Mouse (Mus musculus) adipose tissue, adult 10 weeks (tissue): Measurements from ENCODE around the gene Plekho2. TPM values are rescaled to one million over a fixed set of nuclear protein-coding genes. Genes with fewer than 3 reads are reported as not detected.

ENCODE experiments used
- polyA plus RNA-seq: library from polyadenylated mRNA; stranded (reverse); fragments of 350-450 nt; fragmentation: Illumina TruSeq; extraction: RNeasy Lipid Tissue Mini Kit (QIAGEN cat#74804); gene quantifications from one replicate; pipeline ENCODE4 v1.2.3, GENCODE M21; 2014; ENCODE audit warnings: low read depth, low replicate concordance

Plekho2 gene
- 20.2 TPM for polyA plus RNA-seq

DNA sequence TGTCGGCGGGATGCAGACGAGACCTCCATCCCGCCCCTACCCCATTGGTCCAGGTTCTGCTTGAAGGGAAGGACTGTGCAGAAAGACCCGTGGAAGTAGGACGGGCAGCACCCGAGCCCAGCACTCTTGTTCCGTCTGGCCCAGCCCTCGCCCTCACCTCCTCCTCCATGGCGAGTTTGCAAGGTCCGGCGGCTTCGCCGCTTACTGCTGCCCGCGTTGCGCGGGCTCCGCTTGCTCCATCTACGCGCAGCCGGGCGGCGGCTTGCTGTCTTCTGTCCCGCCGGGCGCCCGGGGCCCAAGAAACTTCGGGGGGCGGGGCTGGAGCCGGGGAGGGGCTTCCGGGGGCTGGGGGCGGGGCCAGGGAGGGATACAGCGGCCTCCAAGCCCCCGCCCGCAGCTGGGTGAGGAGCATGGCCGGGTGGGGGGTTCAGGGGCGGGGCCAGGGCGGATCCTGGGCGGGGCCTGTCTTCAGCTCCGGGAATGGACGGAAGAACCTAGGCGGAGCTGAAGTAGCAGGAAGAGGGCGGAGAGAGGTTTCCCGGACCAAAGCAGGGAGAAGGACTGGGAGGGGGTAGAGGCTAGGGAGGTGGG is at the start of gene Plekho2:
TSS of gene Plekho2 (minus strand) at position 260 of the 591 bp plus-strand sequence.

DNA sequence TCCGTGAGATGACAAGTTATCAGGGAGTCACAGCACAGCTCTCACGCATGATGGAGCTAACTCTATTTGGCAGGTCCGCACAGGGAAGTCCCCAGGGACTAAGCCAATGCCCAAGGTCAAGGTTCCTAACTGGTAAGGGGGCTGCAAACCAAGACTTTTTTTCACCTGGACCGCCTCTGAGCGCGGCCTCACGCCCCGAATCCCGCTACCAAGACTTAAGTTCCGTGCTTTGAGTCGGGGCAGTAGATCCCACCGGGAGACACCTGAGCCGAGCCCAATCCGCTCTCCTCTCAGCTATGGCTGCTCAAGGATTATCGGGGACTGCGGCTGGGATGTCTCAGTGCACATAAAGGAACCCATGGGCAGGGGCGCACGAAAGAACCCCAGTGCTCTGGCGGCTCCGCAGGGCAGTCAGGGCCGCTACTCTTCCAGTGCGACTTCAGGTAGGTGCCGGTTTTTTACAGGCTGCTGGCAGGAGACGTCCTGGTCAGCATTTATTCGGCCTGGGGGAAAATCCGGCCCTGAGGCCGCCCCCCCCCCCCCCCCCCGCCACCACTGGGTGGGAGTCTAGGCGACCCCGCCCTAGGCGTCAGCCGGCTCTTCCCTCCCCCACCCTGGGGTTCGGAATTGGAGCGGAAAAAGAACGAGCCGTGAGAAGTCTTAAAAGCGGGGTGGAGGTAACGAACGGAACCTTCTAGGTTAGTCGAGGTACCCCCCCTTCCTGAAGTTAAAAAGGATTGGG is 49.4 kb upstream of the Plekho2 start, which contains the start of gene Rbpms2:
TSS of gene Rbpms2 (plus strand) at position 624 of the 742 bp plus-strand sequence.

DNA sequence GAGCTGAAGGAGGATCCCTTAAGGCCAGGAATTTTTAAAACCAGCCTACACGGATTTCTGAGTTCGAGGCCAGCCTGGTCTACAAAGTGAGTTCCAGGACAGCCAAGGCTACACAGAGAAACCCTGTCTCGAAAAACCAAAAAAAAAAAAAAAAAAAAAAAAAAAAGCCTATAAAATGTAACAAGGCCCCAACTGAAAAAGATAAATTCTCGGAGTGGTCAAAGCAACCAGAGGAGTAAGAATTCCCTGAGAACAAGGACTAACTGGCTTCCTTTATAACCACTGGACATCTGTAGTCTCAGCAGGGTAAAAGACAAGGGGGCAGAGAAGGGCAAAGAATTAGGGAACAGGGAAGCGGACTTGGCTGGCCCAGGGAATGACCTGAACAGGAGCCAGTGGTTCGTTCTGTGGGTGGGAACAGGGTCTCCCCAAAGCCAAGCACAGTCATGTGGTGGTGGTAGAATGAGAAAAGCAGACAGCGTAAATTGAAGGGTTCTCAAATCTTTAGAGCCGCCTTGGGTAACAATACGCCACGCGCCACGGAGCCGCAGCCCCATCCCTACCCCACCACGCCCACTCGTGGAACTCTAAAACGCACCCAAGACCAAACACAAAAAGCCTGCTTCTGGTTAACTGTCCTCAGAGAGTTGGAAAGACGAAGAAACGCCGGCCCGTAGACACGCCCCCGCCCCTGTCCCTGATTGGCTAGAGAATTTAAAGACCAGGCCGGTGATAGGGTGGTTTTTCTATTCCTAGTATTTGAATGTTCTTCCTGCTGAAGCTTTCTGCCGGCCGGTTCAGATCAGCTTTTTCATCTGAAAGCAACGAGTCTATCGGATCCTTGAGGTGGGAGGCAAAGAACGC is 6.8 kb upstream of the Plekho2 start, which contains the start of gene Pif1:
TSS of gene Pif1 (plus strand) at position 755 of the 864 bp plus-strand sequence.

DNA sequence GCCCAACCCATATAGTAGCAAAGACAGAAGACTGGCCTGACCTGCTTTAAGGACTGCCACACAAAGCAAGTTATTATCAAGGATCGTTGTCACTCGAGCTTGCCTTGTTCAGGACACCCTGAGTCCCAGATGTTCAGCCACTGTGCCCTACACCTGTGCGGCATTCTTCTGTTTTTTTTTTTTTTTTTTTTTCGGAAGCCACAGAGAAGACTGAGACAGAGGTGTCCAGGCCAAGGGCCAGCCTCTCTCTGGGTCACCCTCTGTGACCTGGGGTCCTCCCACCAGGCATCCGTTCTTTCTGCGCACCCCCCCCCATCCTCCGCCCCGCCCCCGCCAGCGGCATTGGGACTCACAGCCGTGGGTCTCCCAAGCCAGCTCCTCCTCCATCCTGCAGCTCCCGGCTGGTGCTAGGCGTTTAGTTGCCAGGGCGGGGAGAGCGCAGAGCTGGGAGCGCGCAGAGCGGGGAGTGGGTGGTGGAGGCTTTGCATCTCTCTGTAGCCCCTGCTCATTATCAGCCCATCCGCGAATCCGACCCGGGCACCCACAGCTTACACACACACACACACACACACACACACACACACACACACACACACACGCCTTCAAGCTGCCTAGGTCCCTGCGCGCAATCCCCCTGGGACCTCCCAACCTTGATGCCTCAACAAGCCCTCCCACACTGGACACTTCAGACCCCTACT is 59.9 kb downstream of the Plekho2 start, which contains the start of gene Ankdd1a:
TSS of gene Ankdd1a (minus strand) at position 387 of the 698 bp plus-strand sequence.

Other genes starting within 250 kb of the Plekho2 start
- 11.8 TPM for gene Pdcd7, start 233.9 kb downstream of the Plekho2 start, polyA plus RNA-seq
- gene Ubap1l, start 219.0 kb downstream of the Plekho2 start, polyA plus RNA-seq = not detected
- 0.61 TPM for gene Kbtbd13, start 188.4 kb downstream of the Plekho2 start, polyA plus RNA-seq
- 20.7 TPM for gene Rasl12, start 181.5 kb downstream of the Plekho2 start, polyA plus RNA-seq
- gene Slc51b, start 157.1 kb downstream of the Plekho2 start, polyA plus RNA-seq = not detected
- gene Mtfmt, start 144.3 kb downstream of the Plekho2 start, polyA plus RNA-seq = 14.9 TPM
- gene Spg21, start 119.1 kb downstream of the Plekho2 start, polyA plus RNA-seq = 75.8 TPM
- not detected for gene Ankdd1a, start 59.8 kb downstream of the Plekho2 start, polyA plus RNA-seq
- 0.20 TPM for gene Pif1, start 7.1 kb upstream of the Plekho2 start, polyA plus RNA-seq
- 14.7 TPM for gene Rbpms2, start 49.6 kb upstream of the Plekho2 start, polyA plus RNA-seq
- gene Oaz2, start 88.0 kb upstream of the Plekho2 start, polyA plus RNA-seq = 107 TPM
- 12.7 TPM for gene Zfp609, start 247.5 kb upstream of the Plekho2 start, polyA plus RNA-seq